Mouse (Mus musculus): ENCODE measurements at regions not wholly inside any gene's neighbourhood (a gene's known extent, or its start where the extent isn't known, plus 50 kb on each side); places are given as distances from the start of the nearest gene placed in this dataset.

DNA sequence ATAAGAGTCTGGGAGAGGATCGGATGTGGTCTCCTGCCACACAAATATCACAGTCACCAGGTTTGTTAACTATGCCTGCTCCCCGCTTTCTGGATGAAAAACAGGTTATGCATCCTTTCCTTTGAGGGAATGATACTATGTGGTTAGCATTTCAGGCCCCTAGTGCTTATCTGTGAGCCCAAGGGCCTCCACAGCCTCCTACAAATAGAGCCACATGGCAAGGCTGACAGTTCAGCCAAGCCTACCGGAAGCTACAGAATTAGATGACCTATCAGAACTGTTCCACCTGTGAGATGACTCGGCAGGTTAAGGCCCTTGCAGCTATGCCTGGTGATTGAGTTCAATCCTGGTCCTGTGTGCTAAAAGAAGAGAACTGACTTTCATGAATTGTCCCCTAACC, 91.4 kb upstream of the Cacna1e start:
- TF ChIP-seq TAL1 (IDR thresholded peaks at IDR 0.05; ENCODE audit: low read length) (no peak), GATA1 (IDR thresholded peaks at IDR 0.05; ENCODE audit: low read length) (no peak)

Measured in erythroblast, embryonic 14.5 days (primary cell).